Mouse (Mus musculus): ENCODE measurements at regions not wholly inside any gene's neighbourhood (a gene's known extent, or its start where the extent isn't known, plus 50 kb on each side); places are given as distances from the start of the nearest gene placed in this dataset.

GRCm38 (mm10) chrX:12924705-12925644, 146.3 kb upstream of the Usp9x start:
- TF ChIP-seq CTCF (IDR thresholded peaks at IDR 0.05; ENCODE audit: low read depth) (peak; percentile 28; the same call in 1 of the 2 replicates), EP300 (IDR thresholded peaks at IDR 0.05; ENCODE audit: low read depth) (no peak)

All from liver, postnatal 0 days (tissue).